Comparison of ENCODE assay signal across 10 mouse cellular contexts in the genomic region with DNA sequence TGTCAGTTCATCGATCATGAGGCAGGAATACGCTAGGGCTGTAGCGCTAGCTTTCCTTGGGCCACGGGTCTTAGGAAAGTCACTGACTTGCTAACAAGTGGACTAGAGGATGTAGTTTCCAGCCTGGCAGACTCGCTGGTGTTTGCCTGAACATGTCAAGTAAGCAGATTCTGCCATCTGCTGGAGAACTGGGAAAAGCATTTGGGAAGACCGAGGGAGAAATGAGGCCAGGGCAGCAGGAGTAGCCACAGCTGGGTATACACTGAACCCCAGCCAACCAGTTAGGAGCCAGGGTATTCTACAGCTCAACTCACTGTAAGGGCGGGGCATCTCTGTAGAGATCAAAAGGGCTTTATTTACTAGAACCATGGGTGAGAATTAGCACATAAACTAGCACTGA. TPM values are rescaled to one million over a fixed set of nuclear protein-coding genes. Genes with fewer than 3 reads are reported as not detected.
DNase-seq lines count a peak whose midpoint lies in the region; ATAC-seq lines count a peak whose summit lies in the region.
"Had no signal": no experiment of that assay in that cellular context is flagged by ENCODE, and none has a peak within 500 bp of the region (broad histone marks: within the 10 kb centered on the region; RNA-seq: fewer than 3 reads in every experiment).

No protein-coding gene starts in this region.

- H3K27ac ChIP-seq in kidney, embryonic 16.5 days (ENCODE audit: low read length): no peak overlapping the region

- H3K36me3 ChIP-seq in kidney, embryonic 16.5 days (ENCODE audit: insufficient read depth, low read length): peaks cover 27% of the 10 kb centered on the region

- WGBS in kidney, embryonic 16.5 days: 54% methylated on average over 7 of the region's 7 CpGs

- no peaks in the 10 kb centered on the region for H3K27me3 ChIP-seq in kidney, embryonic 16.5 days (ENCODE audit: insufficient read depth, low read length)

- no peak overlapping the region for H3K4me3 ChIP-seq in kidney, embryonic 16.5 days (ENCODE audit: low read length)

- H3K9me3 ChIP-seq in kidney, embryonic 16.5 days (ENCODE audit: low read length): no peaks in the 10 kb centered on the region

- peaks cover 2% of the 10 kb centered on the region; the same call in 1 of the 2 replicates for H3K4me1 ChIP-seq in kidney, embryonic 16.5 days (ENCODE audit: insufficient read depth, low read length)

- 0 out of 2 replicates have a peak, but pooled peaks have one; percentile 6 for ATAC-seq in kidney, embryonic 16.5 days (ENCODE audit: low FRiP score, low TSS enrichment)

- no peak overlapping the region for H3K9ac ChIP-seq in kidney, embryonic 16.5 days (replicated peaks; ENCODE audit: low read length)

- peak; percentile 14 for DNase-seq in adrenal gland, adult 2 months
- no peak for DNase-seq in adrenal gland, adult 18-20 months (ENCODE audit: low spot score in 2 of 2)
- no peak for DNase-seq in kidney, adult 11 months
- peak; percentile 35 for DNase-seq in Muller cell, postnatal 12 days (ENCODE audit: inconsistent ontology term)
- peak; percentile 34 for DNase-seq in kidney, postnatal 14 days
- no peak for DNase-seq in B cell, adult 2 months
- no peak for DNase-seq in gastrocnemius, adult 18-20 months (ENCODE audit: low spot score)
- DNase-seq: thymus, adult 18-20 months had no signal

- H3K4me2 ChIP-seq in kidney, embryonic 16.5 days (replicated peaks; ENCODE audit: low read depth, low read length): no peak overlapping the region

RNA-seq across cellular contexts. Expression of gene Ttf1, which starts 6.3 kb away (rescaled TPM):
- 10 to 100 TPM in 1 of 2 experiments, 1 to 10 TPM in 1; 9.8 to 12.5 TPM for total RNA-seq in adrenal gland, adult 2 months (2021)
- 2.7 and 3.0 TPM in 2 replicates for polyA plus RNA-seq in adrenal gland, adult 2 months (2012; rRNA removed)
- 10 to 100 TPM; 12.6 to 14.8 TPM for total RNA-seq in adrenal gland, adult 18-20 months (2021)
- 10.2 and 11.4 TPM in 2 replicates for polyA plus RNA-seq in kidney, embryonic 16.5 days (2015; fragmentation: Nextera tagmentation; extraction: Ambion mirVana)
- total RNA-seq in gastrocnemius, adult 18-20 months (2021): 1 to 10 TPM; 4.8 to 5.0 TPM

RNA-seq across cellular contexts. Expression of gene Cfap77, which starts 11.5 kb away (rescaled TPM):
- under 1 TPM in 1 of 2 experiments, not detected in 1; 0.37 TPM for total RNA-seq in adrenal gland, adult 2 months (2021)
- 0.16 TPM in 1 of 2 replicates, not detected in the other for polyA plus RNA-seq in adrenal gland, adult 2 months (2012; rRNA removed)
- under 1 TPM; 0.16 to 0.30 TPM for total RNA-seq in adrenal gland, adult 18-20 months (2021)
- polyA plus RNA-seq in kidney, embryonic 16.5 days (2015; fragmentation: Nextera tagmentation; extraction: Ambion mirVana): 0.23 and 0.35 TPM in 2 replicates
- not detected for total RNA-seq in gastrocnemius, adult 18-20 months (2021)
- total RNA-seq: common myeloid progenitor, adult 5-6 weeks had no signal

RNA-seq across cellular contexts. Expression of gene Setx, which starts 57.6 kb away (rescaled TPM):
- 10 to 100 TPM; 21.7 to 29.6 TPM for total RNA-seq in adrenal gland, adult 2 months (2021)
- polyA plus RNA-seq in adrenal gland, adult 2 months (2012; rRNA removed): 2.7 and 2.9 TPM in 2 replicates
- 10 to 100 TPM; 21.9 to 29.2 TPM for total RNA-seq in adrenal gland, adult 18-20 months (2021)
- polyA plus RNA-seq in kidney, embryonic 16.5 days (2015; fragmentation: Nextera tagmentation; extraction: Ambion mirVana): 8.0 and 8.9 TPM in 2 replicates
- 10 to 100 TPM; 31.9 to 33.4 TPM for total RNA-seq in gastrocnemius, adult 18-20 months (2021)

Comparison
In these comparisons a context has a peak if more than half of its experiments do, and no peak if none do; other contexts are left out.
1. DNase-seq: peak in adrenal gland, adult 2 months (single experiment), Muller cell, postnatal 12 days (single experiment) and kidney, postnatal 14 days (single experiment); none in adrenal gland, adult 18-20 months (0 of 2), kidney, adult 11 months (single experiment), B cell, adult 2 months (0 of 2) and gastrocnemius, adult 18-20 months (single experiment).